Mouse (Mus musculus) midbrain, postnatal 0 days (tissue): ENCODE measurements at regions not wholly inside any gene's neighbourhood (a gene's known extent, or its start where the extent isn't known, plus 50 kb on each side); places are given as distances from the start of the nearest gene placed in this dataset.

Experiments used
- ATAC-seq: fragments of 200-750 bp; cut with Nextera tagmentation; 2 replicates; pipeline ENCODE4 v1.8.0; 2017; ENCODE audit warnings: moderate number of reproducible peaks, mild to moderate bottlenecking, moderate TSS enrichment, moderate library complexity; ENCODE audit not compliant: low FRiP score
- DNase-seq: peaks from one replicate; pipeline ENCODE4 v3.0.0-alpha.2; 2015; ENCODE audit warnings: low spot score
- H3K27ac ChIP-seq: fragments of 300-500 bp; sonication (generic); 2 replicates; pipeline ENCODE4 v1.5.1; 2014; ENCODE audit warnings: low read depth, mild to moderate bottlenecking, low read length, mixed read lengths
- H3K27me3 ChIP-seq: fragments of 300-500 bp; sonication (generic); 2 replicates; pipeline ENCODE4 v1.6.1; 2014; ENCODE audit warnings: low read length, control low read depth, mixed read lengths; ENCODE audit not compliant: insufficient read depth
- H3K36me3 ChIP-seq: fragments of 300-500 bp; sonication (generic); 2 replicates; pipeline ENCODE4 v1.6.1; 2014; ENCODE audit warnings: low read length, control low read depth, mixed read lengths; ENCODE audit not compliant: insufficient read depth
- H3K4me1 ChIP-seq: fragments of 300-500 bp; sonication (generic); 2 replicates; pipeline ENCODE4 v1.6.1; 2014; ENCODE audit warnings: mild to moderate bottlenecking, control low read depth, antibody characterized with exemption, low read length, mixed read lengths; ENCODE audit not compliant: insufficient read depth
- H3K4me2 ChIP-seq: fragments of 300-500 bp; sonication (generic); 2 replicates; pipeline ENCODE4 v1.6.1; 2014; ENCODE audit warnings: low read depth, mild to moderate bottlenecking, low read length, mixed read lengths; ENCODE audit not compliant: poor library complexity, severe bottlenecking
- H3K4me3 ChIP-seq: fragments of 300-500 bp; sonication (generic); 2 replicates; pipeline ENCODE4 v1.5.1; 2014; ENCODE audit warnings: low read depth, mild to moderate bottlenecking, low read length, moderate library complexity
- H3K9ac ChIP-seq: fragments of 300-500 bp; sonication (generic); replicated peaks from 2 replicates; pipeline ENCODE4 v1.6.1; 2014; ENCODE audit warnings: mild to moderate bottlenecking, low read length, moderate library complexity, mixed read lengths; ENCODE audit not compliant: poor library complexity, severe bottlenecking
- H3K9me3 ChIP-seq: fragments of 300-500 bp; sonication (generic); 2 replicates; pipeline ENCODE4 v1.6.1; 2016; ENCODE audit warnings: low read length, control low read depth
- CTCF ChIP-seq: IDR thresholded peaks from 2 replicates; pipeline ENCODE4 v1.5.1; 2016; ENCODE audit warnings: antibody characterized with exemption, mild to moderate bottlenecking
- WGBS: fragments of 180-500 bp; shearing (Covaris S2); extraction: QIAGEN DNeasy Blood & Tissue Kit; methylation state at CpG from one replicate; pipeline ENCODE4 v1.1.7; 2014; 5-methylcytosine and 5-hydroxymethylcytosine counted together

GRCm38 (mm10) chr12:73405583-73405982 is 119.0 kb downstream of the Slc38a6 start:
- no peak overlapping the region for H3K27ac ChIP-seq
- H3K4me2 ChIP-seq = no peak overlapping the region
- no peak overlapping the region for H3K4me3 ChIP-seq
- DNase-seq = no peak
- TF ChIP-seq CTCF = no peak
- H3K9me3 ChIP-seq = no peaks in the 10 kb centered on the region
- ATAC-seq = no peak
- WGBS = 69% methylated on average over 9 of the region's 9 CpGs
- 0 out of 2 replicates have a peak, but pooled peaks cover 5% of the 10 kb centered on the region for H3K27me3 ChIP-seq
- no peaks in the 10 kb centered on the region for H3K36me3 ChIP-seq
- H3K4me1 ChIP-seq = no peaks in the 10 kb centered on the region
- no peak overlapping the region for H3K9ac ChIP-seq

GRCm38 (mm10) chr12:73405106-73405505 is 118.5 kb downstream of the Slc38a6 start:
- DNase-seq (no peak), ATAC-seq (no peak)
- H3K27ac ChIP-seq = no peak overlapping the region
- WGBS = 77% methylated on average over 8 of the region's 8 CpGs
- no peak for TF ChIP-seq CTCF
- H3K4me1 ChIP-seq = no peaks in the 10 kb centered on the region
- H3K9ac ChIP-seq = no peak overlapping the region
- no peaks in the 10 kb centered on the region for H3K9me3 ChIP-seq
- H3K4me3 ChIP-seq = no peak overlapping the region
- H3K27me3 ChIP-seq = 0 out of 2 replicates have a peak, but pooled peaks cover 5% of the 10 kb centered on the region
- H3K4me2 ChIP-seq = no peak overlapping the region
- no peaks in the 10 kb centered on the region for H3K36me3 ChIP-seq

GRCm38 (mm10) chr12:73403906-73404474 is 117.4 kb downstream of the Slc38a6 start:
- Histone ChIP-seq H3K36me3 (no peaks in the 10 kb centered on the region), H3K9me3 (no peaks in the 10 kb centered on the region), H3K9ac (no peak overlapping the region), H3K27me3 (0 out of 2 replicates have a peak, but pooled peaks cover 5% of the 10 kb centered on the region), H3K27ac (no peak overlapping the region), H3K4me2 (no peak overlapping the region), H3K4me1 (no peaks in the 10 kb centered on the region), H3K4me3 (no peak overlapping the region)
- WGBS = 66% methylated on average over 13 of the region's 13 CpGs
- TF ChIP-seq CTCF = no peak
- ATAC-seq (no peak), DNase-seq (no peak)
